Mouse (Mus musculus): ENCODE results near the gene Sephs2.

The Sephs2 gene

GRCm38 (mm10) chr7:127233765-127234164, 40.1 kb downstream of the Sephs2 start:
- DNase-seq (ENCODE audit: extremely low read depth, low read depth, low spot score): no peak

- DNase-seq (ENCODE audit: extremely low read depth, low read depth, low spot score): no peak
These were observed 40.5 kb downstream of the Sephs2 start for GRCm38 (mm10) chr7:127233368-127233749.

- DNase-seq (ENCODE audit: extremely low read depth, low read depth, low spot score): no peak
These were observed 41.1 kb downstream of the Sephs2 start, which contains the start of the genes Zfp553 and Sept1 for GRCm38 (mm10) chr7:127232622-127233367. Gene Zfp553, plus strand, starts transcription at chr7:127233061. Gene Sept1, minus strand, starts transcription at chr7:127233130.

- no peak for DNase-seq (ENCODE audit: extremely low read depth, low read depth, low spot score)
These were observed 41.8 kb downstream of the Sephs2 start for GRCm38 (mm10) chr7:127231826-127232621.

- DNase-seq (ENCODE audit: extremely low read depth, low read depth, low spot score): no peak
These were observed 42.5 kb downstream of the Sephs2 start for GRCm38 (mm10) chr7:127231376-127231775.

- DNase-seq (ENCODE audit: extremely low read depth, low read depth, low spot score): no peak
These were observed 45.1 kb downstream of the Sephs2 start for GRCm38 (mm10) chr7:127228615-127229303.

GRCm38 (mm10) chr7:127225147-127225995, 48.5 kb downstream of the Sephs2 start:
- DNase-seq (ENCODE audit: extremely low read depth, low read depth, low spot score): no peak

GRCm38 (mm10) chr7:127224616-127225015, 49.2 kb downstream of the Sephs2 start:
- DNase-seq (ENCODE audit: extremely low read depth, low read depth, low spot score): no peak

- DNase-seq (ENCODE audit: extremely low read depth, low read depth, low spot score): no peak
These were observed 50.1 kb downstream of the Sephs2 start for GRCm38 (mm10) chr7:127223515-127224478.

- DNase-seq (ENCODE audit: extremely low read depth, low read depth, low spot score): no peak
These were observed 50.7 kb downstream of the Sephs2 start for GRCm38 (mm10) chr7:127223106-127223505.
